Mouse (Mus musculus) adipocyte (in vitro differentiated cells): ENCODE measurements around the gene Abi2.

ENCODE experiments used
- DNase-seq: peaks from one replicate; pipeline ENCODE4 v3.0.0-alpha.2; 2016; ENCODE audit warnings: low spot score

Abi2 gene

DNA sequence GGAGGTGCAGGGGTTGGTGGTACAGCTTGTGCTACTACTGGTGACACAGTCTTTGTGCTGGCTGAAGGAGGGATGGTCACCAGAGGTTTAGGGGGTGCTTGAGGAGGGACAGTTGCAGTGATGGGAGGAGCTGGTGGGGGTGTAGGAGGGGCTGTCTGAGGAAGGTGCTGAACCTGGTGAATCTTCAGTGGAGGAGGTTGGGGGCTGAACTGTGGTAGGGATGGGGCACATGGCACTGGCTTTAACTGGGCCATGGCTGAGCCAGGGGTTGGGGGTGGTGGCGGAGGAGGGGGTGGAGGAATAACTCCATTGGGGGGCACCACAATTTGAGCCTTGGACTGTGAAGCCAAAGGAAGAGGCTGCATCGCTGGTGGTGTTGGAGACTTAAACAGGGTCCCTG lies 80.2 kb downstream of the Abi2 start:
- DNase-seq: no peak

DNA sequence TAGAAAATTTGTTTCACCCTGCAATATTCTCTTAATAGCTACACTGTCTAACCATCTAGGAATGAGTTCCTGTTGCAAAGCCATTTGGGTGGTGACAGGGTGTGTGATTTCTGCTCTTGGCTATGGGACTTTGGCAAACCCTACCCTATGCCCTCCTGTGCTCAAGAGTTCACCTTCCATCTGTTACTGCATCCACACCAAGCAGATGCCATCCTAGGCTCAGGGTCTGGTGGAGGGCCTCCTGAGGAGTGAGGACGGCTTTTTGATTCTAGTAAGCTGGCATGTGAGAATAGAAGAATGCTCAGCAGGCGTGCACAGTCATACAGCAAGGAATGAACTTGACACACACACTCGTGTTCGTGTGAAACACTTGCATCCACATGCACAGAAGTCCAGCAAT lies 81.1 kb downstream of the Abi2 start:
- DNase-seq: no peak

DNA sequence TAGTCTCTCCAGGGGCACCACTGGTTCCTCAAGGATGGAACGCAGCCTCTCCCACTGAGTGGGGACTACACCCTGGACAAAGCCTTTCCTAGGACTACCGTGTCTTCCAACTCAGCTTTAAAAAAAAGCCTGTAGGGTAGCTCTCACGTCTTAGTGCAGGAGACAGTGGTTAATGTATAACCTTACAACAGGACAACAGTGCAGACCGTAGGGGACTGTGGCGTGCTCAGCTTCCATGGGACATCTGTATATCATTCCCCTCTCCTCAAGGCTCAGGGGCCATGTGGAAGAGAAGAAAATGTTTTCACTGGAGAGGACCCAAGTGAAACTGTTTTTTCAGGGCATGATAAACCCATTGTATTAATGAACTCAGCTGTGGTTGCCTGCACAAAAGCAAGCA lies 83.0 kb downstream of the Abi2 start:
- DNase-seq: no peak

DNA sequence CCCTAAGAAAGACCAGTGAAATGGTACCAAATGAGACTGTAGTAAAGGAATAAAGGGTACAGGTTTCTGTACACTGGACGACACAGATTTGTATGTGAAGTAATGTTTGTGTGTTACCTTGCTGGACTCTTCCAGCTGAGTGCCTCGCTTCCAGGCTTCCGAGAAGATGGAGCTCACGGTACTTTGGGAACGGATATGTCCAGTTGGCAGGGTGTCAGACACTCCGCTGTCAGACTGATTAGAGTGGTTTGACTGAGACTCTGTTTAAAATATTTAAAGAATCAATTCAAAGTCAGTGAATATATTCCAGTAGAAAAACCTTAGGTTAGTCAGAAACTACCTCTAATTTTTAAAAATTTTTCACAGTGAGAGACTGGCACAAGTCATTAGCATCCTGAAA lies 84.0 kb downstream of the Abi2 start:
- no peak for DNase-seq

DNA sequence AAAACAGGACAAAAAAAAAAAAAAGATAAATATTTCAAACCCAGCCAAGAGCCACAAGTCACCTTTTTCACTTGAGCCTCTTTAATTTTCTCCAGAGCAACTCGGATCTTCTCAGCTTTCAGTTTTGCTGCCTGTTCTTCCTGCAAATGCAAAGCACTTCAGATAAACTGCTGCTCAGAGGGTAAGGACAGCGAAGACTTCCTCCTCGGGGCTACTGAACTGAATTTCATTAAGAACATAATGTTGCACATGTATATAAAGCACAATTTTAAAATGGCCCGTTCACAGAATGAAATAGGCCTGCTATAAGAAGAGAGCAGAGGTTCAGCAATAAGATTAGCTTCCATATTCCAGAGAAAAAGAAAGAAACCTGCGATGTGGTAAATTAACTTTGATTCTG lies 94.0 kb downstream of the Abi2 start:
- DNase-seq: no peak

DNA sequence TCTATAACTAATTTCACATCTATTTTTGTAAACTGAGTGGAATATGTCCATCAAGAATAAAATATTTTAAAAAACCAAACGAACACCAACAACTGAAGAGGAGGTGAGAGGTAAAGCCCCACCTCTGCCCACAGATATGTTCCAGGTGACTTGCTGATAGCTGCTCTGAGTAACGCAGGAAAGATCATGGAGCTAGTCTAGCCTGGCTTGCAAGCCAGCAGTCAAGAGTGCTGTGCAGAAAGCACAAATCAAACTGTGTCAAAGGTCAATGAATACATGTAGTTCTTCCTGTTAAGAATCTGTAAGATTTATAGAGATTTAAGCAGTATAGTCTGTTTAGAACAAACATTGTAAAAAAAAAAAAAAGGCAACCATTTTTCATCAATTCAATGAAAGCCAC lies 101.2 kb downstream of the Abi2 start:
- no peak for DNase-seq

DNA sequence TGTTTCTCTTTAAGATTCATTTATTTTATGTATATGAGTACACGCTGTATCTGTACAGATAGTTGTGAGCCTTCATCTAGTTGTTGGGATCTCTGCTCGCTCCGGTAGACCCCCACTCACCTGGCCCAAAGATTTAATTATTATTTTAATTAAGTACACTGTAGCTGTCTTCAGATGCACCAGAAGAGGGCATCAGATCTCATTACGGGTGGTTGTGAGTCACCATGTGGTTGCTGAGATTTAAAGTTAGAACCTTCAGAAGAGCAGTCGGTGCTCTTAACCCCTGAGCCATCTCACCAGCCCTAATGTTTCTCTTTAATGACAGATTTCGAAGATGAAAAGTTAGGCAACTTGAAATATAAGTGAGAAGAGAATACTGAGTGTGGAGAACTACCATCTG lies 120.7 kb downstream of the Abi2 start:
- DNase-seq: no peak

DNA sequence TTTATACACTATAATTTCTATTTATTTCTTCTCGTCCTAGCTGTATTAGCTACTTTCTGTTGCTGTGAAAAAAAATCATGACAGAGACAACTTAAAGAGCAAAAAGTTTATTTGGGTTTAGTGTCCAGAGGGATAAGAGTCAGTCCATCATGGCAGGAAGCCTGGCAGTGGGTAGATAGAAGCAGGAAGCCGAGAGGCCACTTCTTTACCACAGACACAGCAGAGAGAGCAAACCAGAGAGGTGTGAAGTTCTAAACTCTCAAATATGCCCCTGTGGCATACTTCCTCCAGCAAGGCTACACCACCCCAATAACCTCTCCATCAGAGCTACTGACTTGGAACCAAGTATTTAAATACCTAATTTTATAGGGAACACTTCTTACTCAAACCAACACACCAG lies 121.2 kb downstream of the Abi2 start:
- no peak for DNase-seq
